Mouse (Mus musculus) MEL (cell line): ENCODE results near the gene Eif2b1. TPM values are rescaled to one million over a fixed set of nuclear protein-coding genes. Genes with fewer than 3 reads are reported as not detected.

Experiments
- DNase-seq: peaks from one replicate; pipeline ENCODE4 v3.0.0; 2011; ENCODE audit warnings: low read depth, low spot score
- H3K27ac ChIP-seq: 2 replicates; pipeline ENCODE4 v1.5.1; 2012; ENCODE audit warnings: low read depth, mild to moderate bottlenecking, control low read depth, low read length, moderate library complexity; ENCODE audit not compliant: control insufficient read depth
- H3K27me3 ChIP-seq, 2 experiments: fragments of 150-350 bp in 1 of 2; sonication (generic) in 1 of 2; 2 replicates each; pipeline ENCODE4 v1.6.1; 2012; ENCODE audit warnings: low read length in 2 of 2, mild to moderate bottlenecking in 2 of 2, improper control_type of control experiment in 1 of 2, moderate library complexity in 1 of 2; ENCODE audit not compliant: insufficient read depth in 2 of 2, control insufficient read depth in 1 of 2
- H3K36me3 ChIP-seq, 2 experiments: 2 replicates each; pipeline ENCODE4 v1.6.1; 2012 to 2014; ENCODE audit warnings: low read length in 2 of 2, improper control_type of control experiment in 1 of 2, inconsistent platforms in 1 of 2, mild to moderate bottlenecking in 1 of 2; ENCODE audit not compliant: insufficient read depth in 2 of 2, control insufficient read depth in 1 of 2
- H3K4me1 ChIP-seq, 2 experiments: fragments of 150-350 bp in 1 of 2; sonication (generic) in 1 of 2; 2 replicates each; pipeline ENCODE4 v1.6.1; 2012; ENCODE audit warnings: low read length in 2 of 2, improper control_type of control experiment in 1 of 2, mild to moderate bottlenecking in 1 of 2; ENCODE audit not compliant: insufficient read depth in 2 of 2, control insufficient read depth in 1 of 2
- H3K4me3 ChIP-seq, 2 experiments: fragments of 150-350 bp in 1 of 2; sonication (generic) in 1 of 2; 2 replicates each; pipeline ENCODE4 v1.5.1; 2012; ENCODE audit warnings: low read depth in 2 of 2, low read length in 2 of 2, mild to moderate bottlenecking in 2 of 2, moderate library complexity in 2 of 2, control low read depth in 1 of 2, improper control_type of control experiment in 1 of 2; ENCODE audit not compliant: control insufficient read depth in 1 of 2, insufficient read depth in 1 of 2
- H3K79me2 ChIP-seq: 2 replicates; pipeline ENCODE4 v1.6.1; 2012; ENCODE audit warnings: mild to moderate bottlenecking, low read length, moderate library complexity; ENCODE audit not compliant: control insufficient read depth, poor library complexity, insufficient read depth
- H3K9ac ChIP-seq: 2 replicates; pipeline ENCODE4 v1.6.1; 2012; ENCODE audit warnings: low read depth, mild to moderate bottlenecking, control low read depth, low read length, moderate library complexity; ENCODE audit not compliant: control insufficient read depth, poor library complexity, severe bottlenecking
- H3K9me3 ChIP-seq: fragments of 150-350 bp; sonication (generic); replicated peaks from 2 replicates; pipeline ENCODE4 v1.6.1; 2012; ENCODE audit warnings: mild to moderate bottlenecking, low read length, improper control_type of control experiment, moderate library complexity; ENCODE audit not compliant: insufficient read depth
- CTCF ChIP-seq, 3 experiments: IDR thresholded peaks in 2 of 3; conservative IDR thresholded peaks in 1 of 3; 2 replicates each; pipeline ENCODE4 v1.5.1; 2011 to 2012; ENCODE audit warnings: low read length in 3 of 3, low read depth in 2 of 3, mild to moderate bottlenecking in 2 of 3, improper control_type of control experiment in 1 of 3, inconsistent platforms in 1 of 3, mixed read lengths in 1 of 3, moderate library complexity in 1 of 3; ENCODE audit not compliant: control insufficient read depth in 1 of 3, insufficient read depth in 1 of 3, poor library complexity in 1 of 3, severe bottlenecking in 1 of 3
- ELF1 ChIP-seq: IDR thresholded peaks from 2 replicates; pipeline ENCODE4 v1.6.1; 2014; ENCODE audit warnings: low read depth, mild to moderate bottlenecking, inconsistent platforms, low read length, improper control_type of control experiment, moderate library complexity
- HCFC1 ChIP-seq: IDR thresholded peaks from 2 replicates; pipeline ENCODE4 v1.6.1; 2012; ENCODE audit warnings: low read depth, mild to moderate bottlenecking, inconsistent platforms, low read length, improper control_type of control experiment, moderate library complexity
- JUND ChIP-seq: IDR thresholded peaks from 2 replicates; pipeline ENCODE4 v1.6.1; 2011; ENCODE audit warnings: low read depth, mild to moderate bottlenecking, improper control_type of control experiment, low read length
- KAT2A ChIP-seq: conservative IDR thresholded peaks from 2 replicates; pipeline ENCODE4 v1.6.1; 2012; ENCODE audit warnings: low read depth, low read length, improper control_type of control experiment, inconsistent platforms
- MAFK ChIP-seq: IDR thresholded peaks from 2 replicates; pipeline ENCODE4 v1.6.1; 2011; ENCODE audit warnings: low read depth, mild to moderate bottlenecking, low read length, improper control_type of control experiment, borderline replicate concordance
- MAX ChIP-seq: IDR thresholded peaks from 2 replicates; pipeline ENCODE4 v1.6.1; 2011; ENCODE audit warnings: low read length, improper control_type of control experiment
- MXI1 ChIP-seq: IDR thresholded peaks from 2 replicates; pipeline ENCODE4 v1.6.1; 2011; ENCODE audit warnings: mild to moderate bottlenecking, low read depth, low read length, improper control_type of control experiment
- MYB ChIP-seq: IDR thresholded peaks from 2 replicates; pipeline ENCODE4 v1.6.1; 2011; ENCODE audit warnings: mild to moderate bottlenecking, low read depth, low read length, improper control_type of control experiment
- MYC ChIP-seq: IDR thresholded peaks from 2 replicates; pipeline ENCODE4 v1.6.1; 2011; ENCODE audit warnings: low read depth, mild to moderate bottlenecking, low read length, improper control_type of control experiment, moderate library complexity
- NELFE ChIP-seq: IDR thresholded peaks from 2 replicates; pipeline ENCODE4 v1.6.1; 2011; ENCODE audit warnings: low read depth, low read length, improper control_type of control experiment
- NRF1 ChIP-seq: IDR thresholded peaks from 2 replicates; pipeline ENCODE4 v1.6.1; 2014; ENCODE audit warnings: low read depth, mild to moderate bottlenecking, inconsistent platforms, low read length, improper control_type of control experiment, moderate library complexity; ENCODE audit not compliant: poor library complexity, insufficient read depth, severe bottlenecking
- POLR2A ChIP-seq, 2 experiments: IDR thresholded peaks; 2 replicates each; pipeline ENCODE4 v1.6.1; 2011 to 2012; ENCODE audit warnings: low read length in 2 of 2, mild to moderate bottlenecking in 2 of 2, control low read depth in 1 of 2, improper control_type of control experiment in 1 of 2, low read depth in 1 of 2, moderate library complexity in 1 of 2; ENCODE audit not compliant: control insufficient read depth in 1 of 2, insufficient read depth in 1 of 2, poor library complexity in 1 of 2
- POLR2AphosphoS2 ChIP-seq: IDR thresholded peaks from 2 replicates; pipeline ENCODE4 v1.6.1; 2011; ENCODE audit warnings: low read length, improper control_type of control experiment
- RCOR1 ChIP-seq: IDR thresholded peaks from 2 replicates; pipeline ENCODE4 v1.6.1; 2012; ENCODE audit warnings: low read depth, mild to moderate bottlenecking, inconsistent platforms, low read length, improper control_type of control experiment
- SIN3A ChIP-seq: IDR thresholded peaks from 2 replicates; pipeline ENCODE4 v1.6.1; 2012; ENCODE audit warnings: low read length, improper control_type of control experiment, inconsistent platforms
- UBTF ChIP-seq: IDR thresholded peaks from 2 replicates; pipeline ENCODE4 v1.6.1; 2012; ENCODE audit warnings: low read depth, mild to moderate bottlenecking, inconsistent platforms, low read length, improper control_type of control experiment, moderate library complexity, borderline replicate concordance; ENCODE audit not compliant: insufficient read depth
- USF1 ChIP-seq: IDR thresholded peaks from 2 replicates; pipeline ENCODE4 v1.6.1; 2014; ENCODE audit warnings: low read depth, mild to moderate bottlenecking, inconsistent platforms, low read length, improper control_type of control experiment, moderate library complexity
- ZMIZ1 ChIP-seq: IDR thresholded peaks from 2 replicates; pipeline ENCODE4 v1.6.1; 2012; ENCODE audit warnings: low read depth, mild to moderate bottlenecking, inconsistent platforms, low read length, improper control_type of control experiment, moderate library complexity
- ZNF384 ChIP-seq: IDR thresholded peaks from 2 replicates; pipeline ENCODE4 v1.6.1; 2012; ENCODE audit warnings: low read depth, mild to moderate bottlenecking, inconsistent platforms, low read length, improper control_type of control experiment
- polyA plus RNA-seq, 2 experiments: library from polyadenylated mRNA; stranded (reverse) in 1 of 2; unstranded in 1 of 2; fragments of >175 nt in 1 of 2; fragments of >200 nt in 1 of 2; gene quantifications; 2 replicates each; pipeline versions ENCODE4 v1.2.1 to v1.2.4; 2012; ENCODE audit warnings: low replicate concordance in 2 of 2, low read depth in 1 of 2; ENCODE audit not compliant: insufficient read length in 2 of 2, insufficient read depth in 1 of 2, missing spikeins in 1 of 2
- total RNA-seq: library from RNA; depleted of rRNA; stranded (reverse); fragments of 300-350 nt; gene quantifications from 2 replicates; pipeline ENCODE4 v1.2.3, GENCODE M21; 2012

The Eif2b1 gene
- total and polyA plus RNA-seq, 3 experiments: 119 to 599 (median 126) TPM

DNA sequence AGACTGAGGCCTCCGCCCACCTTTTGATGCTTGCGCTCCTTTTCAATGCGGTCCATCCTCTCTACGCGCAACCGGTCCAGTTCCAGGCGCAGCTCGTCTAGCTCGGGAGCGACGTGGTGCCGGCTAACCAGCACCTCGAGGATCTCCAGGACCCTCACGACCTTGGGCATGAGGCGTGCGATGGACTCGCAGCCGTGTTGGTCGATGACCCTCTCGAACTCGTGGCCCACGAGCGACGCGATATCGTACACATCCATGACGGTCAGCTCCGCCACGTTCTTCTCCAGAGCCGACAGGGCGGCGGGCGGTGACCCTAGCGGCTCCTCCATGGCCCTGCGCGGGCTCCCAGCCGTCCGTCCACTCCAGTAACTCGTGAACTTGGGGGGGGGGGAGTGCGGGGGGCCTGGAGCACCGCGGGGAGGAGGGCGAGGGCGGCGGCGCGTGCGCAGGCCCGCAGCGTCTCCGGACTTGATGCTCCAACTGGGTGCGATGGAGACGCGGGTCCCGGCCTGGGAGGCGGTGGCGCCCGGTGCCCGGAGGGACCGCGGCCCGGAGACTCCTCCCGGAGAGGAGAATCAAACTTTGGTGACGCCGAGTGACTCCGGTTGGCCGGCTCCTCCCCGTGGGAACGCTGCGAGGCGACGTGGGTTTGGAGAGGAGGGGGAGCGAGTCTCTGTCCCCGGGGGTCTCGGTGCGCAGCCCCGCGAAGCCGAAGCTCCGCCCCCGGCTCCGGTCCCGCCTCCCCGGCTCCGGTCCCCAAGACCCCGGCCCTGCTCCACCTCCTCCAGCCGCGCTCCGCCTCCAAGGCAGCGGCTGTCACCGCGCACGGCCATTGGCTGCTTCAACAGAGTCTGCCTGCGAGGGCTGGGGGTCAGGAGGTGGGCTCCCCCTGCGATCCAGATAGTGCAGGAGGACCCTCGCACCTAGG is 48.0 kb downstream of the Eif2b1 start, which contains the start of gene Rilpl1:
Gene Rilpl1, minus strand, starts transcription at position 737 of the 928 bp plus-strand sequence.
- peak within 1 kb of the TSS; percentile 78 to 99 for H3K4me3 ChIP-seq
- peaks cover 14 to 19% of the 10 kb centered on the region in 2 experiments for H3K4me1 ChIP-seq
- H3K9ac ChIP-seq: peak within 1 kb of the TSS; percentile 70
- H3K27ac ChIP-seq: no peak within 1 kb of the TSS
- no peaks in the 10 kb centered on the region for H3K9me3 ChIP-seq
- no peaks in the 10 kb centered on the region for H3K27me3 ChIP-seq
- peaks cover 2% of the 10 kb centered on the region; the same call in 1 of the 2 replicates for H3K79me2 ChIP-seq
- peaks cover 0 to 8% of the 10 kb centered on the region in 2 experiments; a peak in 2 of 4 replicates for H3K36me3 ChIP-seq
- peak; percentile 78 for DNase-seq
- TF ChIP-seq NELFE (peak; percentile 22; the same call in 1 of the 2 replicates), MAFK (no peak), RCOR1 (no peak), KAT2A (no peak), NRF1 (peak; percentile 64), UBTF (0 out of 2 replicates have a peak, but pooled peaks have one; percentile 30), MXI1 (peak; percentile 52; the same call in 1 of the 2 replicates), SIN3A (peak; percentile 25; the same call in 1 of the 2 replicates), MAX (peak; percentile 39; the same call in 1 of the 2 replicates)
- TF ChIP-seq, all 39 proteins: peak for 6

DNA sequence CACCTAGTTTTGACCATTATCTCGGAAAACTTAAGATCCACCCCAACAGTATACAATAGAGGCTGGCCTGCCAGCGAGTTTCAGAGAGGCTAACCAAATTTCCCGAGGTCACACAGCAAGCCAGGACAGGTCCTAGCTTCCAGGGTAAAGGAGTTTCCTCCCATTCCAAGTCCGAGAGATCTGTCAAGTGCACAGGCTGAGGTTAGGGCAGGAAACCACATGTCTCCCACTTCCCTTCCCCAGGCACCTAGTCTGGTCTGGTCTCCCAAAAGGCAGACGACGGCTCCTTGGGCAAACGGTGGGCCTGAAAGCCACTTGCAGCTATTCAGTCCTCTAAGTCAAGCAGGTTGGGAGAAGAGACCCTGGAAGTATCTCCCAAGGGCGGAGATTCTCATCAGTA is 49.2 kb downstream of the Eif2b1 start:
- H3K4me1 ChIP-seq: peaks cover 5 to 9% of the 10 kb centered on the region in 2 experiments

DNA sequence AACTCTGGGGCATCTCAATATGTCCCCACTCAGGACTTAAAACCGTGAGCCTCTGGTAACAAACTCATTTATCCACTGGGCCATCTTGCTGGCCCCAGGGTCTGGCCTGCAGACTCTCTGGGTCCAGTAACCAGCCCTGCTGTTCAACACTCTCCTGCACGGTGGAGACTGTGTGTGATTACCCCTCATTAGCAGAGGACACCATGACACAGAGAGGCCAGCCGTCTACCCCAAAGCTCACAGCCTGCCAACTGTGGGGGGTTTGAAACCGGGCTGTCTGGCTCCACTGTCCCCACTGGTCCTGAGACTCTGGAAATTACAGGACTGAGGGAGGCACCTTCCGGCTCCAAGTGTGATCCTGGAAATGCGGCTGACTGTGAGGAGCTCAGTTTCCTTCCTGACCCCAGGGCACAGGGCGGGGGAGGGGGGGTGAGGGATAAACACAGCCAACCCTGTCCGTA is 49.7 kb downstream of the Eif2b1 start:
- DNase-seq: no peak
- H3K79me2 ChIP-seq: peaks cover 2% of the 10 kb centered on the region; the same call in 1 of the 2 replicates
- H3K9me3 ChIP-seq: no peaks in the 10 kb centered on the region
- H3K4me3 ChIP-seq: no peak overlapping the region
- H3K27ac ChIP-seq: no peak overlapping the region
- peaks cover 2 to 6% of the 10 kb centered on the region in 2 experiments; a peak in 3 of 4 replicates for H3K4me1 ChIP-seq
- no peak for TF ChIP-seq USF1
- TF ChIP-seq MAX: no peak
- TF ChIP-seq KAT2A: no peak
- no peak for TF ChIP-seq MYB
- TF ChIP-seq HCFC1: no peak
- TF ChIP-seq POLR2A (IDR thresholded peaks at IDR 0.05; ENCODE audit: control insufficient read depth in 1 of 2, insufficient read depth in 1 of 2, low read depth in 1 of 2, low read length in 2 of 2, poor library complexity in 1 of 2): no peak
- no peak for TF ChIP-seq ZMIZ1
- TF ChIP-seq MYC: no peak
- TF ChIP-seq ELF1: no peak
- no peak for TF ChIP-seq JUND
- no peak for TF ChIP-seq POLR2AphosphoS2
- no peak for TF ChIP-seq NRF1
- no peak for TF ChIP-seq MAFK
- TF ChIP-seq, all 39 proteins: peak for 0
- no peaks in the 10 kb centered on the region for H3K36me3 ChIP-seq
- no peak overlapping the region for H3K9ac ChIP-seq
- no peaks in the 10 kb centered on the region for H3K27me3 ChIP-seq

More for the DNA sequence above, 49.2 kb downstream of the Eif2b1 start:
- Histone ChIP-seq H3K27me3 (no peaks in the 10 kb centered on the region), H3K27ac (no peak overlapping the region), H3K4me3 (no peak overlapping the region), H3K36me3 (peaks cover 0 to 3% of the 10 kb centered on the region in 2 experiments; a peak in 2 of 4 replicates), H3K9ac (no peak overlapping the region), H3K79me2 (peaks cover 2% of the 10 kb centered on the region; the same call in 1 of the 2 replicates), H3K9me3 (no peaks in the 10 kb centered on the region)
- DNase-seq: no peak
- TF ChIP-seq ZNF384 (no peak), ELF1 (no peak), MXI1 (no peak), CTCF (IDR thresholded peaks at IDR 0.05 in 2 of 3, conservative IDR thresholded peaks at IDR 0.05 in 1 of 3; ENCODE audit: control insufficient read depth in 1 of 3, insufficient read depth in 1 of 3, low read depth in 2 of 3, low read length in 3 of 3, poor library complexity in 1 of 3, severe bottlenecking in 1 of 3) (no peak)
